Mouse (Mus musculus): ENCODE data around the gene Papola. TPM values are rescaled to one million over a fixed set of nuclear protein-coding genes. Genes with fewer than 3 reads are reported as not detected.

Gene Papola
- 198 and 206 TPM in 2 replicates for polyA plus RNA-seq (2016; fragmentation: Nextera tagmentation; extraction: Ambion mirVana)

DNA sequence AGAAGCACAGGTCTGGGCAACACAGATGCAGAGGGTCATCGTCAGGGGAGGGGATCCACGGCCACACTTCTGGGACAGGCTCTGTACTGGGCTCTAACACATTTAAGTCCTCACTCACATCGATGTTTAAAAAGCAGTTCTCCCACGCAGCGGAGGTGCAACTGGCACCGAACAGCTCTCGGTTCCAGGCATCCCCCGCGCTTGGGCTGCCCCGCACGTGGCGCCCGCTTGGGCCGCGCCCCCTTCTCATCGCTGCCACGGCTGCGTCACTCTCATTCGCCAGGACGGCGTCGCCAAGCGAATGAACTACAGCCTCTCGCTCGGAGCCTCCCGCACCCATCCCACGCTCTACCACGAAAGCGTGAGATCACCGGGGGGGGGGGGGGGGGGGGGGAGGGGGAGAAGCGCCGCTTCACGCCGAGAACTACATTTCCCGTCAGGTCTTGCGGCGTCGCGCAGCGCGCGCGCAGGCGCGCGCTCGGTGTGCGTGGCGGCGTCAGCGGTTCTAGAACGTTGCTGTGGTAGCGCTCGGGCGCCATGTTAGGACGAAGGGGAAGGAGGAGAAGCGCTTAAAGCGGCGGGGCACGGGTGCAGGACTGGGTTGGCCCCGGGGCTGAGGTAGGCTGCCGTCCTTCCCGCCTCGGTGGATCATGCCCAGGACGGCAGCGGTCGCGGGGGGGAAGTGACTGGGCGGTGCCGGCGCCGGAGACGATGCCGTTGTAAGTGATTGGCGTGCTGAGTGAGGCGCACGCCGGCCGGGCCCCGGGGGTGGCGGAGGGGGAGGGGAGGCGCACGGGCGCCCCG, at the start of gene Papola:
Gene Papola, plus strand, starts transcription at position 499 of the 804 bp plus-strand sequence.
- H3K4me3 ChIP-seq, result peak within 1 kb of the TSS; percentile 99
- ATAC-seq (ENCODE audit: insufficient number of reproducible peaks, low FRiP score), result peak; percentile 92
- WGBS, result under 1% methylated on average over 79 of the region's 85 CpGs
- no peaks in the 10 kb centered on the region for H3K9me3 ChIP-seq (replicated peaks)
- H3K9ac ChIP-seq, result peak within 1 kb of the TSS; percentile 98
- peak within 1 kb of the TSS; percentile 68 for H3K4me2 ChIP-seq
- H3K36me3 ChIP-seq, result no peaks in the 10 kb centered on the region; the same call in 1 of the 2 replicates
- H3K27me3 ChIP-seq (replicated peaks), result no peaks in the 10 kb centered on the region
- peak within 1 kb of the TSS; percentile 98 for H3K27ac ChIP-seq (ENCODE audit: poor library complexity, severe bottlenecking)
- H3K4me1 ChIP-seq (replicated peaks), result peaks cover 17% of the 10 kb centered on the region

DNA sequence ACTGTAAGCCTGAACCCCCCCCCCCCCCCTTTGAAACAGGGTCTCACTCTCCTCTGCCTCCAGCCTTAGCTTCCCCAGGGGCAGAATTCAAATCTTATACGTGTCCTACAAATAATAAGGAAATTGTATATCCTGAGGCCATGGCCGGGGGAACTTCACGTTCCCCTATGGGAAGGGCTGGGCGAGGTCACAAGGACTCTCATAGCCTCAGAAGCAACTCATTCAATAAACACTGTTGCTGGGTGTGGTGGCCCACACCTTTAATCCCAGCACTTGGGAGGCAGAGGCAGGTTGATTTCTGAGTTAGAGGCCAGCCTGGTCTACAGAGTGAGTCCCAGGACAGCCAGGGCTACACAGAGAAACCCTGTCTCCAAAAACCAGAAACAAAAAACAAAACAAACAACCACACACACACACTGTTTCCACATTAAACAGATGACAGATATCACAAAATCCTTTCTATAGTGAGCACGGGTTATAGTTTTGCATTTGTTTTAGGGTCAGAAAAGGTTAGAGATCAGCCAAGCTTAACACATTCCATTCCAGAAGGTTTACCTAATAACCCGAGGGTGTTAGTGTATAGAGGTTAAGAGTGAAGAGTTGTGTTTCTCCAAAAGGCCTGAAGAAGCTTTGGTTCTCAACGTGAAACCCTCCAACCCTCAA, 49.1 kb upstream of the Papola start:
- Histone ChIP-seq H3K36me3 (no peaks in the 10 kb centered on the region), H3K4me2 (no peak overlapping the region), H3K9me3 (replicated peaks) (no peaks in the 10 kb centered on the region), H3K9ac (no peak overlapping the region), H3K27me3 (replicated peaks) (no peaks in the 10 kb centered on the region), H3K4me3 (no peak overlapping the region), H3K4me1 (replicated peaks) (0 out of 2 replicates have a peak, but pooled peaks cover 4% of the 10 kb centered on the region), H3K27ac (ENCODE audit: poor library complexity, severe bottlenecking) (no peak overlapping the region)
- 78% methylated on average over 7 of the region's 7 CpGs for WGBS
- ATAC-seq (ENCODE audit: insufficient number of reproducible peaks, low FRiP score), result no peak

DNA sequence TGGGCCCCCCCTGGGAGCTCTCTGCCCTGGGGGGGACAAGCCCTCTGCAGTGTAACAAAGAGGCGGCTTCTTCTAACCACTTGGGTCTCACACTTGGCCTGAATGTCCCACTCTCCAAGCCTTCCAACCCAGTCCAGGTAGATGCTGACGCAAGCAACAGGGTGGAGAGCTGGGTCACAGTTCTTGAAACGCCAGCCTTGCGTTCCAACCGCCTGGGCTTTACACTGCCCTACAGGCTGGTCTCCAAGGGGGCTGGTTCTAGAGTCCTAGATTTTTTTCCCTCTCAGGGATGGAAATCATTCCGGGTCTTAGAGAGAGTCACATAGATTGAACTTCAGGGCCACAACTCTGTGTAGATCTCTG, 48.6 kb upstream of the Papola start:
- Histone ChIP-seq H3K27ac (ENCODE audit: poor library complexity, severe bottlenecking) (no peak overlapping the region), H3K4me1 (replicated peaks) (0 out of 2 replicates have a peak, but pooled peaks cover 4% of the 10 kb centered on the region), H3K9me3 (replicated peaks) (no peaks in the 10 kb centered on the region), H3K4me2 (no peak overlapping the region), H3K4me3 (no peak overlapping the region), H3K36me3 (no peaks in the 10 kb centered on the region), H3K27me3 (replicated peaks) (no peaks in the 10 kb centered on the region), H3K9ac (no peak overlapping the region)
- no peak for ATAC-seq (ENCODE audit: insufficient number of reproducible peaks, low FRiP score)
- WGBS, result 76% methylated on average over 6 of the region's 6 CpGs

GRCm38 (mm10) chr12:105738316-105739096, 46.0 kb upstream of the Papola start:
- Histone ChIP-seq H3K9ac (no peak overlapping the region), H3K27me3 (replicated peaks) (no peaks in the 10 kb centered on the region), H3K9me3 (replicated peaks) (no peaks in the 10 kb centered on the region), H3K27ac (ENCODE audit: poor library complexity, severe bottlenecking) (no peak overlapping the region), H3K4me2 (no peak overlapping the region), H3K36me3 (no peaks in the 10 kb centered on the region), H3K4me1 (replicated peaks) (0 out of 2 replicates have a peak, but pooled peaks cover 4% of the 10 kb centered on the region), H3K4me3 (no peak overlapping the region)
- 60% methylated on average over 15 of the region's 15 CpGs for WGBS
- no peak for ATAC-seq (ENCODE audit: insufficient number of reproducible peaks, low FRiP score)

DNA sequence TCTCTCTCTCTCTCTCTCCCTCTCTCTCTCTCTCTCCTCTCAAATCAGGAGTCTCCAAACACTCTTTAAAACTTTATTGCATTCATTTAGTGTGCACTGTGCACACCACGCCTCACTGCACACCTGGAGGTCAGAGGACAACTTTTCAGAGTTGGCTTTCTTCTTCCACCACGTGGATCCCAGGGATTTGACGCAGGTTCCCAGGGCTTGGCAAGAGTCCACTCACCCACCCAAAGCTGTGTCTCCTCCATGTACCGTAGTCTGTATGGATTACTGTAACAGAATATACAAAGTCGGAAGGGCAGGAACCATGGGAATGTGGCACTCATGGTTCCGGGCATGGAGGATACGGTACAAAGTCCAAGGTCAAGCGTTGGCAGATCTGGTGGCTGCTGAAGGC, 44.8 kb upstream of the Papola start:
- H3K9me3 ChIP-seq (replicated peaks), result peaks cover 6% of the 10 kb centered on the region; the same call in 1 of the 2 replicates
- H3K27me3 ChIP-seq (replicated peaks), result no peaks in the 10 kb centered on the region
- H3K4me1 ChIP-seq (replicated peaks), result 0 out of 2 replicates have a peak, but pooled peaks cover 4% of the 10 kb centered on the region
- ATAC-seq (ENCODE audit: insufficient number of reproducible peaks, low FRiP score), result no peak
- 92% methylated on average over 8 of the region's 8 CpGs for WGBS
- no peaks in the 10 kb centered on the region for H3K36me3 ChIP-seq
- H3K27ac ChIP-seq (ENCODE audit: poor library complexity, severe bottlenecking), result no peak overlapping the region
- H3K4me3 ChIP-seq, result no peak overlapping the region
- no peak overlapping the region for H3K4me2 ChIP-seq
- no peak overlapping the region for H3K9ac ChIP-seq

GRCm38 (mm10) chr12:105748114-105748513, 36.4 kb upstream of the Papola start:
- no peaks in the 10 kb centered on the region for H3K27me3 ChIP-seq (replicated peaks)
- no peaks in the 10 kb centered on the region for H3K36me3 ChIP-seq
- ATAC-seq (ENCODE audit: insufficient number of reproducible peaks, low FRiP score), result no peak
- no peak overlapping the region for H3K9ac ChIP-seq
- WGBS, result 79% methylated on average over 5 of the region's 5 CpGs
- peaks cover 6% of the 10 kb centered on the region; the same call in 1 of the 2 replicates for H3K9me3 ChIP-seq (replicated peaks)
- no peak overlapping the region for H3K27ac ChIP-seq (ENCODE audit: poor library complexity, severe bottlenecking)
- H3K4me1 ChIP-seq (replicated peaks), result peaks cover 8% of the 10 kb centered on the region
- no peak overlapping the region for H3K4me2 ChIP-seq
- no peak overlapping the region for H3K4me3 ChIP-seq

DNA sequence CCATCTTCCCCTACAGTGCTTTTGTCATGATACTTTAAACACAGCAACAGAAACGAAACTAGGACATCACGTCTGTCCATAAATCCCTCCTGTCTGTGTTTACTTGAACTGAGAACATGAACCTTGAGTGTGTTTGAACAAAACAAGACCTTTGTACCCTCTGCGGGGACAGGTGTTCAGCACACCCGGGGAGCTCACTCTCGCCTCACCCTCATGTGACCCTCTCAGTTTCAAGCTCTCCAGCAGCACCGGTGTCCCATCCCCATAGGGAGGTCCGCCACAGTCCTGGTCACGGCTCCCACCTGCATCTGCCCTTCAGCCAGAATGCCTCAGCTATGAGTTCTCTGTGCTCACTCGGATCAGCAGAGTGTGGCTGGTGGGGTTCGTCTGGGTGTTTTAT, 30.7 kb upstream of the Papola start:
- Histone ChIP-seq H3K27me3 (replicated peaks) (no peaks in the 10 kb centered on the region), H3K4me1 (replicated peaks) (peaks cover 18% of the 10 kb centered on the region), H3K4me2 (no peak overlapping the region), H3K27ac (ENCODE audit: poor library complexity, severe bottlenecking) (no peak overlapping the region), H3K36me3 (no peaks in the 10 kb centered on the region), H3K9ac (no peak overlapping the region), H3K9me3 (replicated peaks) (no peaks in the 10 kb centered on the region; the same call in 1 of the 2 replicates), H3K4me3 (no peak overlapping the region)
- WGBS, result 92% methylated on average over 10 of the region's 10 CpGs
- no peak; the same call in 1 of the 2 replicates for ATAC-seq (ENCODE audit: insufficient number of reproducible peaks, low FRiP score)

GRCm38 (mm10) chr12:105757816-105758497, 26.5 kb upstream of the Papola start:
- Histone ChIP-seq H3K9ac (no peak overlapping the region), H3K4me3 (no peak overlapping the region), H3K4me1 (replicated peaks) (peaks cover 16% of the 10 kb centered on the region), H3K27me3 (replicated peaks) (no peaks in the 10 kb centered on the region), H3K27ac (ENCODE audit: poor library complexity, severe bottlenecking) (no peak overlapping the region), H3K36me3 (no peaks in the 10 kb centered on the region), H3K4me2 (no peak overlapping the region), H3K9me3 (replicated peaks) (no peaks in the 10 kb centered on the region; the same call in 1 of the 2 replicates)
- ATAC-seq (ENCODE audit: insufficient number of reproducible peaks, low FRiP score), result peak; percentile 81; the same call in 1 of the 2 replicates
- WGBS, result 41% methylated on average over 15 of the region's 15 CpGs

DNA sequence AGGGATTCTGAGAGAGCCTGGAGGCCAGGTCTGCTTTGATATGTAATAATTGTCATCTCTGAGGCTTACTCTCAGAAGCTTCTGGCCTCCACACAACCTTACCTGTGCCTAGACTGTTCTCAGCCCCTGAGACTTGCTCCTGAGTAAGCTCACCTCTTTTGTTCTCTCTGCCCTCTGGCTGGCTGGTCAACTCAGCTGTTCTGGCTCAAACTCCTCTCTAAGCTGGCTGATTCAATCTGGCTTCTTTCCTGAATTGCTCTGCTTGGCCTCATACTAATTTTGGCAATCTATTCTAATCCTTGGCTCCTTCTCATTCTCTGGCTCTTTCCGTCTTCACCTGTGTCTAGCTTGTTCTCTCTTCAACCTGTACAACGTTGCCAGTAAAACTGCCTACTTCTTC, 25.6 kb upstream of the Papola start:
- Histone ChIP-seq H3K9me3 (replicated peaks) (no peaks in the 10 kb centered on the region; the same call in 1 of the 2 replicates), H3K27ac (ENCODE audit: poor library complexity, severe bottlenecking) (no peak overlapping the region), H3K27me3 (replicated peaks) (no peaks in the 10 kb centered on the region), H3K36me3 (no peaks in the 10 kb centered on the region), H3K4me3 (no peak overlapping the region), H3K4me2 (no peak overlapping the region), H3K4me1 (replicated peaks) (peaks cover 13% of the 10 kb centered on the region), H3K9ac (no peak overlapping the region)
- no peak for ATAC-seq (ENCODE audit: insufficient number of reproducible peaks, low FRiP score)
- WGBS, result 75% methylated on average over 2 of the region's 2 CpGs

GRCm38 (mm10) chr12:105759849-105760478, 24.5 kb upstream of the Papola start:
- no peak for ATAC-seq (ENCODE audit: insufficient number of reproducible peaks, low FRiP score)
- Histone ChIP-seq H3K27me3 (replicated peaks) (no peaks in the 10 kb centered on the region), H3K9me3 (replicated peaks) (no peaks in the 10 kb centered on the region; the same call in 1 of the 2 replicates), H3K9ac (no peak overlapping the region), H3K36me3 (no peaks in the 10 kb centered on the region), H3K4me1 (replicated peaks) (peaks cover 13% of the 10 kb centered on the region), H3K4me2 (no peak overlapping the region), H3K4me3 (no peak overlapping the region), H3K27ac (ENCODE audit: poor library complexity, severe bottlenecking) (no peak overlapping the region)
- 36% methylated on average over 10 of the region's 10 CpGs for WGBS
